Mouse (Mus musculus) heart, postnatal 36 days (tissue): Measurements from ENCODE around the gene Ep300. TPM values are rescaled to one million over a fixed set of nuclear protein-coding genes. Genes with fewer than 3 reads are reported as not detected.
"Not testable (repeated sequence)": the region's sequence is repeated elsewhere in the genome, so short reads cannot be mapped to it uniquely, and the experiment has no call there.

ENCODE experiments used
- DNase-seq, 2 experiments: peaks; one replicate each; pipeline ENCODE4 v3.0.0; 2021 to 2022
- intact Hi-C: fragments of 180-260 bp; cut with DNase I; formaldehyde crosslinking; loops from one replicate; pipeline ENCODE4 v1.15.1; 2025
- total RNA-seq, 2 experiments: library from RNA; stranded (reverse); gene quantifications; 2 replicates each; pipeline ENCODE4 v1.2.3; 2021

Gene Ep300
- total RNA-seq, 2 experiments from 2014 or later: 45.4 to 55.0 TPM

- intact Hi-C loops: loop anchor here (2.0 kb wide), 2 partner anchors 17 to 65 kb away; no protein-coding TSS in a partner anchor
- DNase-seq: no peak
These were observed 2.5 kb downstream of the Ep300 start for GRCm38 (mm10) chr15:81587686-81588085.

GRCm38 (mm10) chr15:81594146-81594696 is 9.1 kb downstream of the Ep300 start:
- intact Hi-C loops: no loop called here
- no peak for DNase-seq

GRCm38 (mm10) chr15:81598742-81599141 is 13.6 kb downstream of the Ep300 start:
- DNase-seq, intact Hi-C loops: not testable (repeated sequence)

GRCm38 (mm10) chr15:81605241-81605640 is 20.1 kb downstream of the Ep300 start:
- intact Hi-C loops: loop anchor here (2.0 kb wide), 2 partner anchors 18 to 156 kb away; no protein-coding TSS in a partner anchor
- no peak for DNase-seq

GRCm38 (mm10) chr15:81606634-81607033 is 21.5 kb downstream of the Ep300 start:
- DNase-seq: peak in 1 of 2 experiments; percentile 13
- intact Hi-C loops: no loop called here

GRCm38 (mm10) chr15:81649516-81650455 is 64.6 kb downstream of the Ep300 start:
- peak; percentile 23 to 28 for DNase-seq
- intact Hi-C loops: no loop called here

GRCm38 (mm10) chr15:81650636-81651035 is 65.5 kb downstream of the Ep300 start:
- intact Hi-C loops: no loop called here
- DNase-seq: no peak

- no peak for DNase-seq
- intact Hi-C loops: no loop called here
These were observed 76.5 kb downstream of the Ep300 start for GRCm38 (mm10) chr15:81661701-81662100.

GRCm38 (mm10) chr15:81663281-81663680 is 78.1 kb downstream of the Ep300 start:
- intact Hi-C loops: no loop called here
- DNase-seq: no peak

GRCm38 (mm10) chr15:81663697-81664561 is 78.8 kb downstream of the Ep300 start, which contains the start of gene L3mbtl2:
L3mbtl2 (plus strand) TSS chr15:81663889.
- peak; percentile 88 for DNase-seq
- intact Hi-C loops: no loop called here

GRCm38 (mm10) chr15:81666957-81667356 is 81.8 kb downstream of the Ep300 start:
- intact Hi-C loops: no loop called here
- no peak for DNase-seq

- intact Hi-C loops: no loop called here
These were observed 85.1 kb downstream of the Ep300 start for GRCm38 (mm10) chr15:81670231-81670640.

GRCm38 (mm10) chr15:81676637-81677036 is 91.5 kb downstream of the Ep300 start:
- intact Hi-C loops: no loop called here

More at GRCm38 (mm10) chr15:81670231-81670640, 85.1 kb downstream of the Ep300 start:
- peak in 1 of 2 experiments; percentile 32 for DNase-seq

GRCm38 (mm10) chr15:81680301-81680805 is 95.2 kb downstream of the Ep300 start:
- intact Hi-C loops: no loop called here

More at GRCm38 (mm10) chr15:81676637-81677036, 91.5 kb downstream of the Ep300 start:
- DNase-seq: no peak

GRCm38 (mm10) chr15:81693366-81693966 is 108.3 kb downstream of the Ep300 start:
- intact Hi-C loops: no loop called here
- no peak for DNase-seq

More at GRCm38 (mm10) chr15:81680301-81680805, 95.2 kb downstream of the Ep300 start:
- no peak for DNase-seq

- peak; percentile 84 to 88 for DNase-seq
- intact Hi-C loops: no loop called here
These were observed 109.1 kb downstream of the Ep300 start for GRCm38 (mm10) chr15:81693967-81694881.

GRCm38 (mm10) chr15:81694891-81695290 is 109.7 kb downstream of the Ep300 start:
- intact Hi-C loops: no loop called here
- no peak for DNase-seq

GRCm38 (mm10) chr15:81697175-81697574 is 112.0 kb downstream of the Ep300 start, which contains the start of gene Chadl:
Chadl (minus strand) TSS chr15:81697287.
- intact Hi-C loops: no loop called here
- no peak for DNase-seq

- DNase-seq: peak; percentile 13 to 42
These were observed 112.7 kb downstream of the Ep300 start for GRCm38 (mm10) chr15:81697847-81698246.

More at GRCm38 (mm10) chr15:81697847-81698246, 112.7 kb downstream of the Ep300 start:
- intact Hi-C loops: no loop called here
